Mouse (Mus musculus): Measurements from ENCODE around the gene Ralgapa1.

Ralgapa1 gene

GRCm38 (mm10) chr12:55820661-55821314 lies at the start of gene Ralgapa1:
TSS of gene Ralgapa1 (minus strand) at chr12:55821167.
- DNase-seq: peak; percentile 78

- no peak for DNase-seq
Measured at GRCm38 (mm10) chr12:55869622-55870322, 48.8 kb upstream of the Ralgapa1 start.

GRCm38 (mm10) chr12:55867738-55868137 lies 46.8 kb upstream of the Ralgapa1 start:
- no peak for DNase-seq

GRCm38 (mm10) chr12:55860631-55861030 lies 39.7 kb upstream of the Ralgapa1 start:
- DNase-seq: no peak

GRCm38 (mm10) chr12:55859409-55860349 lies 38.7 kb upstream of the Ralgapa1 start:
- DNase-seq: no peak

- DNase-seq: no peak
Measured at GRCm38 (mm10) chr12:55850650-55851049, 29.7 kb upstream of the Ralgapa1 start.

GRCm38 (mm10) chr12:55847851-55848250 lies 26.9 kb upstream of the Ralgapa1 start:
- no peak for DNase-seq

- DNase-seq: no peak
Measured at GRCm38 (mm10) chr12:55846741-55847140, 25.8 kb upstream of the Ralgapa1 start.

GRCm38 (mm10) chr12:55837495-55837894 lies 16.5 kb upstream of the Ralgapa1 start:
- no peak for DNase-seq

- peak; percentile 94 for DNase-seq
Measured at GRCm38 (mm10) chr12:55836199-55836951, 15.4 kb upstream of the Ralgapa1 start, which contains the start of gene Brms1l. TSS of gene Brms1l (plus strand) at chr12:55836324.

GRCm38 (mm10) chr12:55835857-55836198 lies 14.9 kb upstream of the Ralgapa1 start:
- no peak for DNase-seq

GRCm38 (mm10) chr12:55834891-55835290 lies 13.9 kb upstream of the Ralgapa1 start:
- DNase-seq: no peak

GRCm38 (mm10) chr12:55833906-55834625 lies 13.1 kb upstream of the Ralgapa1 start:
- DNase-seq: no peak

GRCm38 (mm10) chr12:55832961-55833360 lies 12.0 kb upstream of the Ralgapa1 start:
- DNase-seq: no peak

GRCm38 (mm10) chr12:55831101-55831500 lies 10.1 kb upstream of the Ralgapa1 start:
- DNase-seq: peak; percentile 61

- DNase-seq: no peak
Measured at GRCm38 (mm10) chr12:55825537-55825936, 4.6 kb upstream of the Ralgapa1 start.

GRCm38 (mm10) chr12:55824027-55824426 lies 3.1 kb upstream of the Ralgapa1 start:
- no peak for DNase-seq

GRCm38 (mm10) chr12:55820119-55820660 lies 777 bp downstream of the Ralgapa1 start:
- peak; percentile 41 for DNase-seq

- no peak for DNase-seq
Measured at GRCm38 (mm10) chr12:55816488-55816887, 4.5 kb downstream of the Ralgapa1 start.

- no peak for DNase-seq
Measured at GRCm38 (mm10) chr12:55805035-55805434, 15.9 kb downstream of the Ralgapa1 start.

GRCm38 (mm10) chr12:55801131-55801530 lies 19.8 kb downstream of the Ralgapa1 start:
- DNase-seq: no peak

GRCm38 (mm10) chr12:55800144-55800543 lies 20.8 kb downstream of the Ralgapa1 start:
- no peak for DNase-seq
